Mouse (Mus musculus) kidney, embryonic 15.5 days (tissue): ENCODE results near the gene R3hdm2. TPM values are rescaled to one million over a fixed set of nuclear protein-coding genes. Genes with fewer than 3 reads are reported as not detected.

Experiments used
- ATAC-seq: fragments of 200-750 bp; cut with Nextera tagmentation; replicated peaks from 2 replicates; pipeline ENCODE4 v1.8.0; 2017; ENCODE audit warnings: moderate TSS enrichment; ENCODE audit not compliant: low FRiP score
- H3K27ac ChIP-seq: fragments of 300-500 bp; sonication (generic); 2 replicates; pipeline ENCODE4 v1.5.1; 2015; ENCODE audit warnings: mild to moderate bottlenecking, inconsistent platforms
- H3K27me3 ChIP-seq: fragments of 300-500 bp; sonication (generic); 2 replicates; pipeline ENCODE4 v1.6.1; 2015; ENCODE audit warnings: inconsistent platforms
- H3K36me3 ChIP-seq: fragments of 300-500 bp; sonication (generic); 2 replicates; pipeline ENCODE4 v1.6.1; 2015; ENCODE audit warnings: inconsistent platforms
- H3K4me1 ChIP-seq: fragments of 300-500 bp; sonication (generic); 2 replicates; pipeline ENCODE4 v1.6.1; 2015; ENCODE audit warnings: inconsistent platforms
- H3K4me2 ChIP-seq: fragments of 300-500 bp; sonication (generic); 2 replicates; pipeline ENCODE4 v1.6.1; 2015; ENCODE audit warnings: moderate library complexity, mild to moderate bottlenecking, inconsistent platforms
- H3K4me3 ChIP-seq: fragments of 300-500 bp; sonication (generic); replicated peaks from 2 replicates; pipeline ENCODE4 v1.5.1; 2015; ENCODE audit warnings: mild to moderate bottlenecking, inconsistent platforms
- H3K9ac ChIP-seq: fragments of 300-500 bp; sonication (generic); 2 replicates; pipeline ENCODE4 v1.6.1; 2015; ENCODE audit warnings: mild to moderate bottlenecking, inconsistent platforms
- H3K9me3 ChIP-seq: fragments of 300-500 bp; sonication (generic); replicated peaks from 2 replicates; pipeline ENCODE4 v1.6.1; 2016; ENCODE audit warnings: inconsistent platforms
- WGBS: fragments of 180-500 bp; shearing (Covaris S2); methylation state at CpG from one replicate; pipeline ENCODE4 v1.1.7; 2015; ENCODE audit warnings: mixed read lengths; 5-methylcytosine and 5-hydroxymethylcytosine counted together
- polyA plus RNA-seq: library from polyadenylated mRNA; unstranded; fragments of >200 nt; fragmentation: Nextera tagmentation; extraction: Ambion mirVana; gene quantifications from 2 replicates; pipeline ENCODE4 v1.2.1, GENCODE M21; 2015

The R3hdm2 gene
- polyA plus RNA-seq, 1 experiment from 2014 or later = 34.7 TPM

DNA sequence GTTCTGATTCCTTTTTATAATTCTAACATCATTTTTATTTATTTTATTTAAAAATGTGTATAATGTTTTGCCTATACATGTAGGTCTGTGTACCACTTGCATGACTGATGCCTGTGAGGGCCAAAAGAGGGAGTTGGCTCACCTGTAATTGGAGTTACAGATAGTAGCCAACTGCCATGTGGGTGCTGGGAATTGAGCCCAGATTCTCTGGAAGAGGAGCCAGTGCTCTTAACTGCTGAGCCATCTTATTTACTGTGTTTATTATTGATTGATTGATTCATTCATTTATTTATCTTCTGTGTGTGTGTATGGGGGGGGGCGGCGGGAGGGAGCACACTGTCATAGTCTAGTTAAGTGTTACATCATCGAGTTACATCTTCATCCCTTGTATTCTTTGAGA lies 24.6 kb downstream of the R3hdm2 start:
- Histone ChIP-seq H3K27me3 (no peaks in the 10 kb centered on the region), H3K36me3 (peaks cover 49% of the 10 kb centered on the region), H3K27ac (no peak overlapping the region), H3K4me1 (no peaks in the 10 kb centered on the region), H3K9me3 (no peaks in the 10 kb centered on the region), H3K4me2 (no peak overlapping the region), H3K9ac (no peak overlapping the region), H3K4me3 (no peak overlapping the region)
- ATAC-seq = no peak
- 87% methylated on average over 3 of the region's 3 CpGs for WGBS

DNA sequence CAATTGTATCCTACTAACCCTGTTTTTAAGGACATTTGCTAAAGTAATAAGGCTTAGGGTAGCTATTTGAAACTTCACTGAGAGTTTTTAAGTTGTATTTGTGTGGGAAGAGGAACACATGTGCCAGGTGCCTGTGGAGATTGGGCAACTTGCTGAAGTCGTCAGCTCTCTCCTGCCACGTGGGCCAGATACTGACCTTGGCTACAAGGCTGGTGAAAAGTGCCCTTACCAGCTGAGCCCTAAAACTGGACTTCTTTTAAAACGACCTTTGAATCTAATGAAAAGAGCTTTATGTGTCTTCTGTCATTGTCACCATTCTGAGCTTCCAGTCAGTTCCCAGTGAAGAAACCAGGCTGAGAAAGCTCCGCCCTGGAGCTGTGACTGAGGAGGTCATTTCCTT lies 27.3 kb downstream of the R3hdm2 start:
- H3K27ac ChIP-seq = no peak overlapping the region
- peaks cover 22% of the 10 kb centered on the region for H3K36me3 ChIP-seq
- H3K9me3 ChIP-seq = no peaks in the 10 kb centered on the region
- H3K27me3 ChIP-seq = no peaks in the 10 kb centered on the region
- ATAC-seq = no peak
- no peak overlapping the region for H3K4me2 ChIP-seq
- H3K9ac ChIP-seq = no peak overlapping the region
- 62% methylated on average over 4 of the region's 4 CpGs for WGBS
- H3K4me1 ChIP-seq = peaks cover 13% of the 10 kb centered on the region
- H3K4me3 ChIP-seq = no peak overlapping the region

DNA sequence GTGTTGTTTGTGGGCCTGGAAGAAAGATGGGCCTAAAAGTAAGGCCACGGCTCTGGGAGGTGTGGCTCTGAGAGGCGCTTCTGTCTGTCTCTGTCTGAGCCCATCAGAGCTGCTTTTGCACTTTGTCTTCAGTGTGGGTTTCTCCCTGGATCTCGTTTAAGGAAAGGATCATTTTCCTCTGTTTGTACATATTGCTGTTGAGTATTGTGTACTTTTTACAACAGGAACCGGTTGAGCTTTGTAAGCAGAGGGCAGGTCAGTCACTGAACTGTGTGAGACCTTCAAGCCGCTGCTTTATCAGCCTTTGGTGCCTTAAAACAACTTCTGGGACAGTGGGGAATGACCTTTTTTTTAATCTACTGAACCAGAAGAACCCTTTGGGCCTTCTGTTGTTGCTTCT lies 32.0 kb downstream of the R3hdm2 start:
- no peak overlapping the region for H3K4me3 ChIP-seq
- no peak overlapping the region for H3K4me2 ChIP-seq
- H3K27me3 ChIP-seq = no peaks in the 10 kb centered on the region
- ATAC-seq = no peak
- H3K36me3 ChIP-seq = peaks cover 17% of the 10 kb centered on the region
- H3K9me3 ChIP-seq = no peaks in the 10 kb centered on the region
- H3K4me1 ChIP-seq = peaks cover 14% of the 10 kb centered on the region
- peak overlapping the region; percentile 42 for H3K27ac ChIP-seq
- WGBS = 27% methylated on average over 5 of the region's 5 CpGs
- no peak overlapping the region for H3K9ac ChIP-seq

DNA sequence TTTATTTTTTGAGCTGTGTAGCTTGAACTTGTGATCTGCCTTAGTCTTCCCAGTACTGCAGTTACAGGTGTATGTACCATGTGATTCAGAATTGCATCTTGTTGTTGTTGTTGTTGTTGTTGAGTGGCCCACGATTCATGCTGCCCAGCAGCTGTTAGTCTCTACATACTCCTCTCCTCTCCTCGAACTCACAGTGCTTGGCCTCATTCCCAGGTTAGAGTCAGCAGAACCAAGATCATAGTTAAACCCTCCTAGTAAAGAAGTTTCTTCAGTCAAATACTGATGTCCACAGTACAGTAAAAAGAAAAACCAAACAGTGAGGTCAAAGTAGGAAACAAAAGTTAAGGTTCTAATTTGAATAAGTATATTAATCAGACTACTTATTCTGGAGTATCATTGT lies 32.6 kb downstream of the R3hdm2 start:
- 81% methylated on average over 2 of the region's 2 CpGs for WGBS

DNA sequence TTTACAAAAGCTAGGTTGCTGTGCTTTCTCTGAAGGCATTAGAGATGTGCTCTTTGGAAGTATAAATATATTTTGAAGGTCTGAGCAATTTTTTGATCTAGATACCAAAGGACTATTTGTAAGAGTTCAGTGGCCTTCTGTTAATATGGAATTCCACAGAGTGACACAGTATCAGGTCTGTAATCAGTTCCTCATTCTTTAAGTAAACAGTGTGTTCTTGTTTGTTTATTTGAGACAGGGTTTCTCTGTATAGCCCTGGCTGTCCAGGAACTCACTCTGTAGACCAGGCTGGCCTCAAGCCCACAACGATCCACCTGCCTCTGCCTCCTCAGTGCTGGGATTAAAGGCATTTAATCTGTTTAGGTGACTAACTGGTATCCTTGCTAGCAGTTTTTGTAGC lies 33.5 kb downstream of the R3hdm2 start:
- Histone ChIP-seq H3K9me3 (no peaks in the 10 kb centered on the region), H3K4me3 (no peak overlapping the region), H3K4me1 (peaks cover 14% of the 10 kb centered on the region), H3K27me3 (no peaks in the 10 kb centered on the region), H3K36me3 (peaks cover 17% of the 10 kb centered on the region), H3K4me2 (no peak overlapping the region), H3K27ac (no peak overlapping the region), H3K9ac (no peak overlapping the region)
- no peak for ATAC-seq
- WGBS = 88% methylated on average over 1 of the region's 1 CpGs

More for the DNA sequence above, 32.6 kb downstream of the R3hdm2 start:
- no peaks in the 10 kb centered on the region for H3K9me3 ChIP-seq
- H3K4me3 ChIP-seq = no peak overlapping the region
- no peaks in the 10 kb centered on the region for H3K27me3 ChIP-seq
- H3K4me2 ChIP-seq = no peak overlapping the region
- peaks cover 14% of the 10 kb centered on the region for H3K4me1 ChIP-seq
- peaks cover 14% of the 10 kb centered on the region for H3K36me3 ChIP-seq
- H3K27ac ChIP-seq = no peak overlapping the region
- H3K9ac ChIP-seq = no peak overlapping the region
- ATAC-seq = no peak

DNA sequence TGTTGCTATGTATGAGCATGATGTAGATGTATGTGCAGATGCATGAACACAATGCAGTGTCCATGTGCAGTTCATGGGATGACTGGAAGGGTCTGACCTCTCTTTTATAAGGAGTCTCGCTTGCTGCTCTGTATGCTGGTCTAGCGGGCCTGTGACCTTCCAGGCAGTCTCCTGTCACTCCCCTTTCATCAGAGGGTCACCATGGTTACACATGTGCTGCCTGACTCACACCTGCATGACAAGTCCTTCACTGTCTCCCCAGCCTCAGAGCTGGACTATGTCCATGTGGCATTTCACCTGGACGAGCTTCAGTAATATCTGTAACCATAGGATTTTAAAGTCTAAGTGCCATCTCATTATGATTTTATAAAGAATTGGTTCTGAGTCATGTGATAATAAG lies 34.0 kb downstream of the R3hdm2 start:
- no peak overlapping the region for H3K9ac ChIP-seq
- no peak for ATAC-seq
- peaks cover 18% of the 10 kb centered on the region for H3K4me1 ChIP-seq
- WGBS = 82% methylated on average over 3 of the region's 3 CpGs
- no peak overlapping the region for H3K4me3 ChIP-seq
- no peaks in the 10 kb centered on the region for H3K27me3 ChIP-seq
- H3K36me3 ChIP-seq = peaks cover 17% of the 10 kb centered on the region
- H3K4me2 ChIP-seq = no peak overlapping the region
- no peaks in the 10 kb centered on the region for H3K9me3 ChIP-seq
- H3K27ac ChIP-seq = no peak overlapping the region

DNA sequence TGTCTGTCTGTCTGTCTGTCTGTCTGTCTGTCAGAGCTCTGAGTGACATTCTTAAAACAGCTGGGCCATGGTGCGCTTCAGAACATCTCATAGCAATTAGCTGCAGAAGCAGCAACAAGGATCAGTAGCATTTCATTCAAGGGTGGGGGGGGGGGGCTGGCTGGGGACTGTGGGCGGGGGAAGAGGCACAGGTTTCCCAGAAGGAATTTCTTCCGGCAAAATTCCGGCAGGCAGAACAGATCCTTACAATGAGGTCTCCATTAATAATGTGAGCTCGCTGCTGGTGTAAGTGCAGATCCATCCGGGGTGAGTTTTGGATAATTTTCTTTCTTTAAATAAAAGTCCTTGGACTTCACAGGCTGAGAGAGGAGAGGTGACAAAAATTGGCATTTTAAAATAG lies 40.0 kb downstream of the R3hdm2 start:
- ATAC-seq = no peak
- 9% methylated on average over 6 of the region's 6 CpGs for WGBS
- Histone ChIP-seq H3K4me2 (no peak overlapping the region), H3K9ac (no peak overlapping the region), H3K9me3 (no peaks in the 10 kb centered on the region), H3K27me3 (no peaks in the 10 kb centered on the region), H3K4me1 (peaks cover 30% of the 10 kb centered on the region), H3K36me3 (peaks cover 5% of the 10 kb centered on the region; the same call in 1 of the 2 replicates), H3K27ac (no peak overlapping the region), H3K4me3 (no peak overlapping the region)

DNA sequence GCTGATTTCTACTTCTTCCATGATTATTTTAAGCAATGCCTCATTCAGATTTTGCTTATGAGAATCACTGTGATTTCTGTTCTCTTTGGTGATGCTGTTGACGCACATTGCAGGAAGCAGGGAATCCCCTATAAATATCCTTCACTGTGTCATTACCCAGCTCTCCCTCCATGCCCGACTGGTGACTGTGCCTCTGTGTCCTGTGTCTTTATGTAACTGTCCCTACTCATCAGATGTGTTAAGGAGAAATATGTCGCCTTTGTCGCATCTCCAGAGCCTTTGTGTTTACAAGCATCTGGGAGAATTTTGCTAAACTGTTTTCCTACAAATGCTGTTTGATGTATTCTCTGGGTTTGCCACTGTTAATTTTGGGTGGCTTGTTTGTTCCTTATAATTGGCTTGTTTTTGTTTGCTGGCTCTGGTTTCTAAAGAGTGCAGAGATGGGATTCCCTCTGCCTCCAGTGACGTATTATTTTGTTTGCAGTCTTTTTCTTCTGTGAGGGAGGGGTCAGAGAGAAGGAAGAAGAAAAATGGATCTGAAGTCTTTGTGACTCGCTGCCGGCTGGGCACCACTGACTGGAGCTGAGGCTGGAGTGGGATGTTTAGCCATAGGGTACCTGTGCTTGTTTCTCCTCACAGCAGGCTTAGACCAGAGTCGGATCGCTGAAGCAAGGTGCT lies 40.7 kb downstream of the R3hdm2 start:
- Histone ChIP-seq H3K4me1 (peaks cover 33% of the 10 kb centered on the region), H3K4me2 (peak overlapping the region; percentile 6; the same call in 1 of the 2 replicates), H3K27ac (peak overlapping the region; percentile 9; the same call in 1 of the 2 replicates), H3K4me3 (no peak overlapping the region), H3K9ac (no peak overlapping the region), H3K27me3 (no peaks in the 10 kb centered on the region), H3K36me3 (0 out of 2 replicates have a peak, but pooled peaks cover 3% of the 10 kb centered on the region), H3K9me3 (no peaks in the 10 kb centered on the region)
- ATAC-seq = no peak
- 15% methylated on average over 9 of the region's 9 CpGs for WGBS

DNA sequence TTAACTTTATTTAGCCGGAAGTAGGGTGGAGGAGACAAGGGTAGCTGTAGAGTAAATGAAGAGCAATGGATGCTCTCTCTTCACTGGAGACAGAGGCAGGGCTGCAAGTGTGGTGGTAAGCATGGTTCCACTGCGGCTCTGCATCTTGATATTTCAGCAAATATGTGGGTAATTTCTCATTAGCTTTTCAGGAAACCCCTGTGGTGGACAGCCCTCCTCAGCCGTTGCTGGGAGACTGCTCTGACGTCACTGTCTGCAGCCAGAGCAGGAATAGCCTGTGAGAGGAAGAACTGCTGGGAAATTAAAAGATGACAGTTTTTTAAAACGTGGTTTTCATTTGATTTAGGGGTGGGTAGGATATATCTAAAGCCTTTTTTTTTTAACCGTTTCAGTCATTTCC lies 41.9 kb downstream of the R3hdm2 start:
- Histone ChIP-seq H3K9ac (no peak overlapping the region), H3K4me1 (peaks cover 41% of the 10 kb centered on the region), H3K4me2 (peak overlapping the region; percentile 41), H3K4me3 (no peak overlapping the region), H3K27ac (peak overlapping the region; percentile 67), H3K27me3 (no peaks in the 10 kb centered on the region), H3K9me3 (no peaks in the 10 kb centered on the region), H3K36me3 (0 out of 2 replicates have a peak, but pooled peaks cover 3% of the 10 kb centered on the region)
- peak; percentile 66; the same call in 1 of the 2 replicates for ATAC-seq
- 19% methylated on average over 6 of the region's 6 CpGs for WGBS

DNA sequence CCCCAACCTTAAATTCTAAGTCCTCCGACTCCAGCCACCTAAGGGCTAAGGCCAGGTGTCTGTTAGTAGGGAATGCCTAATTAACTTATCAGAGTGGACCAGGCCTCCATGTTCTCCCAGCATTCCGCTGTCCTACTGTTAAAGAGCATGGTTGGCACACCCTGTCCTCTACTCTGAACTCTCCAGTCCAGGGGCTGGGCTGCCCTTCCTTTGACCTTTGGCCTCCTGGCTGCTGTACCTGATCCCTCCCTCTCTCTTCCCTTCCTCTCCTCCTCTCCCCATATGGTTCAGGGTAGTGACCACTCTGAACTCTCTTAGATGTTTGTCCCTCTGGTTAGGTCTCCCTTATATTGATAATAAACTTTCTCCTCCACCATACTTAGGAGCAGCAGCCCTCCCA lies 45.7 kb downstream of the R3hdm2 start:
- Histone ChIP-seq H3K27ac (no peak overlapping the region), H3K4me3 (no peak overlapping the region), H3K27me3 (no peaks in the 10 kb centered on the region), H3K4me2 (no peak overlapping the region), H3K4me1 (peaks cover 28% of the 10 kb centered on the region), H3K36me3 (no peaks in the 10 kb centered on the region; the same call in 1 of the 2 replicates), H3K9me3 (no peaks in the 10 kb centered on the region), H3K9ac (no peak overlapping the region)
- WGBS = 90% methylated on average over 2 of the region's 2 CpGs
- no peak; the same call in 1 of the 2 replicates for ATAC-seq

DNA sequence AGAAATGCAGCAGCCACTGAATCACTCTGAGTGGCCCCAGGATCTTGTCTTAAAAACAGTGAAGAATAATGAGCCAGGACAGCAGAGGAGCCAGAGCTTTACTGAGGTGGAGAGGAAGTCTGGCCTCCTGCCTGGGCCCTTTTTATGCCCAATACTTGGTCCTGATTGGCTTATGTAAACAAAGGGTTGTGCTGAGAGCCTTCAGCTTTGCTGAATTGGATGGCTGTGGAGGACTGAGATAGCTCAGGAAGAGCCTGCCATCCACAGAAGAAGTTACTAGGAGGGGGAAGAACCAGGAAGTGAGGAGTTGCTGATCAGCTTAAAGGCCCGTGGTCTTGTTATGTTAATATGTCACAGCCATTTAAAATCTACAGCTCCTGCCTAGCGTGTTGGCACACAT lies 46.5 kb downstream of the R3hdm2 start:
- H3K36me3 ChIP-seq = no peaks in the 10 kb centered on the region; the same call in 1 of the 2 replicates
- H3K27ac ChIP-seq = peak overlapping the region; percentile 46
- H3K4me3 ChIP-seq = no peak overlapping the region
- H3K4me2 ChIP-seq = no peak overlapping the region
- no peak for ATAC-seq
- H3K9me3 ChIP-seq = no peaks in the 10 kb centered on the region
- peaks cover 20% of the 10 kb centered on the region for H3K4me1 ChIP-seq
- no peaks in the 10 kb centered on the region for H3K27me3 ChIP-seq
- H3K9ac ChIP-seq = no peak overlapping the region
- 24% methylated on average over 2 of the region's 2 CpGs for WGBS

DNA sequence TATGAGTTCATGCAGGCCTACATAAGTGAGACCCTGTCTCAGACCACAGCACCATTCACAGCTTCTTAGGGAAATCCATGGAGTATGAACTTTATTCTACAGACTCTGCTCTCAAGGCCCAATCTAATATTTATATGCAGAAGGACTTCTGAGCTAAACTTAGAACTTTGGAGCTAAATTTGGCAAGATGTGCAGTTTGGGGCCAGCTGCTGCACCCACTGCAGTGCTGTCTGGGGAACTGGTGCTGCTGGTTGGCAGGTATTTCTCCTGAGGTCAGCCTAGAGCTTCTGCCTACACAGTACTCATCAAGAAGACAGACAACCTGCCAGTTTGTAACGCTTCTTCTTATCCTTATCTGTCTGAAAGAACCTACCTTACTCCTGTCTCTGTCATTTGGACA lies 47.0 kb downstream of the R3hdm2 start:
- no peaks in the 10 kb centered on the region; the same call in 1 of the 2 replicates for H3K36me3 ChIP-seq
- ATAC-seq = no peak
- peaks cover 16% of the 10 kb centered on the region for H3K4me1 ChIP-seq
- WGBS = 81% methylated on average over 1 of the region's 1 CpGs
- no peaks in the 10 kb centered on the region for H3K9me3 ChIP-seq
- no peaks in the 10 kb centered on the region for H3K27me3 ChIP-seq
- H3K27ac ChIP-seq = peak overlapping the region; percentile 46; the same call in 1 of the 2 replicates
- H3K4me2 ChIP-seq = no peak overlapping the region
- no peak overlapping the region for H3K4me3 ChIP-seq
- H3K9ac ChIP-seq = no peak overlapping the region

DNA sequence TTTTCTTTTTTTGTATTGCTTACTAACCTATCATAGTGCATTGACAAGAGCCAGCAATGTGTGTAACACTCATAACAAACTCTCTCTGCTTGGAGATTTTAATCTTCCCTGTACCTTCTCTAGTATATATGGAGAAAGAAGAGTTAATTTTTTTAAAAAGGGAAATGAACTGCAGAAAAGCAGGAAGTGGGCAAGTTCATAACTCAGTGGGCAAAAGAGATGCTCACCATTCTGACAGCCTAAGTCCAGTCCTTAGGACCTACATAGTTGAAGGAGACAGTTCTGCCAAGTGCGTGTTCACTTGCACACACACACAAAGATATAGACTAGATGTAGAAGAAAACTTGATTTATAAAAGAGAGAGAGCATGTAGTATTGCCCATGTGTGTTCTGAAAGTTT lies 47.9 kb downstream of the R3hdm2 start:
- no peak overlapping the region for H3K27ac ChIP-seq

More for the DNA sequence above, 47.9 kb downstream of the R3hdm2 start:
- peaks cover 11% of the 10 kb centered on the region for H3K4me1 ChIP-seq
- no peak overlapping the region for H3K4me2 ChIP-seq
- H3K9ac ChIP-seq = no peak overlapping the region
- H3K36me3 ChIP-seq = no peaks in the 10 kb centered on the region; the same call in 1 of the 2 replicates
- H3K27me3 ChIP-seq = no peaks in the 10 kb centered on the region
- no peaks in the 10 kb centered on the region for H3K9me3 ChIP-seq
- no peak for ATAC-seq
- no peak overlapping the region for H3K4me3 ChIP-seq
- WGBS = 97% methylated on average over 1 of the region's 1 CpGs
